Mouse (Mus musculus) midbrain, embryonic 11.5 days (tissue): ENCODE results near the gene Dnase2b. TPM values are rescaled to one million over a fixed set of nuclear protein-coding genes. Genes with fewer than 3 reads are reported as not detected.

Experiments
- ATAC-seq: fragments of 200-750 bp; cut with Nextera tagmentation; 2 replicates; pipeline ENCODE4 v1.8.0; 2017; ENCODE audit warnings: moderate TSS enrichment, moderate library complexity; ENCODE audit not compliant: low FRiP score
- DNase-seq: peaks from one replicate; pipeline ENCODE4 v3.0.0; 2015; ENCODE audit warnings: low spot score; ENCODE audit errors: missing footprints
- H3K27ac ChIP-seq: fragments of 300-500 bp; sonication (generic); 2 replicates; pipeline ENCODE4 v1.5.1; 2014; ENCODE audit warnings: low read depth, low read length
- H3K27me3 ChIP-seq: fragments of 300-500 bp; sonication (generic); 2 replicates; pipeline ENCODE4 v1.6.1; 2014; ENCODE audit warnings: mild to moderate bottlenecking, low read length, moderate library complexity, mixed read lengths; ENCODE audit not compliant: control insufficient read depth, insufficient read depth
- H3K36me3 ChIP-seq: fragments of 300-500 bp; sonication (generic); 2 replicates; pipeline ENCODE4 v1.6.1; 2014; ENCODE audit warnings: mild to moderate bottlenecking, low read length, moderate library complexity, mixed read lengths; ENCODE audit not compliant: control insufficient read depth, insufficient read depth
- H3K4me1 ChIP-seq: fragments of 300-500 bp; sonication (generic); 2 replicates; pipeline ENCODE4 v1.6.1; 2014; ENCODE audit warnings: low read length; ENCODE audit not compliant: control insufficient read depth, insufficient read depth
- H3K4me2 ChIP-seq: fragments of 300-500 bp; sonication (generic); 2 replicates; pipeline ENCODE4 v1.6.1; 2014; ENCODE audit warnings: mild to moderate bottlenecking, moderate library complexity
- H3K4me3 ChIP-seq: fragments of 300-500 bp; sonication (generic); 2 replicates; pipeline ENCODE4 v1.5.1; 2014; ENCODE audit warnings: low read depth, low read length
- H3K9ac ChIP-seq: fragments of 300-500 bp; sonication (generic); 2 replicates; pipeline ENCODE4 v1.6.1; 2014; ENCODE audit warnings: low read length
- H3K9me3 ChIP-seq: fragments of 300-500 bp; sonication (generic); 2 replicates; pipeline ENCODE4 v1.6.1; 2016; ENCODE audit warnings: low read length; ENCODE audit not compliant: control insufficient read depth
- WGBS: fragments of 180-500 bp; shearing (Covaris S2); extraction: QIAGEN DNeasy Blood & Tissue Kit; methylation state at CpG from one replicate; pipeline ENCODE4 v1.1.7; 2014; 5-methylcytosine and 5-hydroxymethylcytosine counted together
- polyA plus RNA-seq: library from polyadenylated mRNA; unstranded; fragments of >200 nt; fragmentation: Nextera tagmentation; extraction: Ambion mirVana; gene quantifications from 2 replicates; pipeline ENCODE4 v1.2.1, GENCODE M21; 2014

The Dnase2b gene
- polyA plus RNA-seq, 1 experiment from 2014 or later: not detected

DNA sequence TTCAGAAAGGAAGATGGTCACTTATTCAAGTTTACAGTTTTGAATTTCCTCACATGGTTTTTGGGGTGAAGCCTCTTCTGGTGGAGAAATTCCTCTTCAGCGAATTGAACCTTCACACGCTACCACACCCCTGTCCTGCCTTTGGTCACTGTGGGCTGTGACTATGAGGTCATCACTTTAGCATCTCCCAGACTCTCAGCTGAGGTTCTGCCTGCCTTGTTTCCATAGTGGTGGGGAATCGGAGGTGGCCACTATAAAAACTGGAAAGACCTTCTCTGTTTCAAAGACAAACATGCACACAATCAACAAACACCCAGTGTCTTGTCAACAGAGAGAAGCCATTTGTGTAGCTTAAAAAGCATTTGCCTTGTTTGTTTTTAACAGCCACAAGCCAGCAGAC lies 35.8 kb upstream of the Dnase2b start, which contains the start of gene 4930503B20Rik:
4930503B20Rik (minus strand) TSS at position 101 of the 400 bp plus-strand sequence.
- Histone ChIP-seq H3K4me3 (no peak within 1 kb of the TSS), H3K4me1 (no peaks in the 10 kb centered on the region), H3K4me2 (no peak within 1 kb of the TSS), H3K9ac (no peak within 1 kb of the TSS), H3K27ac (no peak within 1 kb of the TSS), H3K27me3 (no peaks in the 10 kb centered on the region), H3K9me3 (no peaks in the 10 kb centered on the region), H3K36me3 (no peaks in the 10 kb centered on the region)
- 90% methylated on average over 3 of the region's 3 CpGs for WGBS
- DNase-seq (no peak), ATAC-seq (no peak)

DNA sequence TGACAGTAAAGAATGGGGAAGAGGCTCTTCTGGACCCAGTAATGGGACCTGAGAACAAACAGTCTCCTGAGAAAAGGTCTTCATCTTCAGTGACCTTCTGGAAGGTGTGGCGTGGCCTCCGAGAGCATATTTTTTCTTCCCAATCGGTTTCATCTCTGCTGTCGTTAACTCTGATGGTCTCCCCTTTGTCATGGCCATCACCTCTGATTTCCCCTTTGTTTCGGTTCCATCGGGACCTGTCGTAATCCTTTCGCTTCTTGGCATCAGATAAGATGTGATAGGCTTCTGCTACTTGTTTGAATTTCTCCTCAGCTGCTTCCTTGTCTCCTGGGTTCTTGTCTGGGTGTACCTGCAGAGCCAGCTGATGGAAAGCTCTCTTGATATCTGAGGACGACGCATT lies 35.3 kb upstream of the Dnase2b start:
- Histone ChIP-seq H3K27me3 (no peaks in the 10 kb centered on the region), H3K9ac (no peak overlapping the region), H3K27ac (no peak overlapping the region), H3K4me2 (no peak overlapping the region), H3K9me3 (no peaks in the 10 kb centered on the region), H3K4me3 (no peak overlapping the region), H3K4me1 (no peaks in the 10 kb centered on the region), H3K36me3 (no peaks in the 10 kb centered on the region)
- WGBS: 93% methylated on average over 10 of the region's 10 CpGs
- ATAC-seq: no peak
- DNase-seq: no peak

GRCm38 (mm10) chr3:146649311-146649894 lies 34.0 kb upstream of the Dnase2b start:
- no peak for DNase-seq
- H3K27me3 ChIP-seq: no peaks in the 10 kb centered on the region
- ATAC-seq: no peak
- H3K27ac ChIP-seq: no peak overlapping the region
- no peak overlapping the region for H3K4me3 ChIP-seq
- H3K9me3 ChIP-seq: no peaks in the 10 kb centered on the region
- H3K4me2 ChIP-seq: no peak overlapping the region
- H3K4me1 ChIP-seq: no peaks in the 10 kb centered on the region
- no peaks in the 10 kb centered on the region for H3K36me3 ChIP-seq
- no peak overlapping the region for H3K9ac ChIP-seq
- 83% methylated on average over 10 of the region's 10 CpGs for WGBS

GRCm38 (mm10) chr3:146641818-146642427 lies 26.5 kb upstream of the Dnase2b start:
- no peak overlapping the region for H3K9ac ChIP-seq
- H3K4me2 ChIP-seq: no peak overlapping the region
- no peaks in the 10 kb centered on the region for H3K4me1 ChIP-seq
- no peak for ATAC-seq
- WGBS: 69% methylated on average over 4 of the region's 4 CpGs
- H3K9me3 ChIP-seq: no peaks in the 10 kb centered on the region
- H3K4me3 ChIP-seq: no peak overlapping the region
- no peaks in the 10 kb centered on the region for H3K27me3 ChIP-seq
- H3K36me3 ChIP-seq: no peaks in the 10 kb centered on the region
- no peak overlapping the region for H3K27ac ChIP-seq
- no peak for DNase-seq

- WGBS: 89% methylated on average over 5 of the region's 5 CpGs
- H3K36me3 ChIP-seq: no peaks in the 10 kb centered on the region
- H3K9me3 ChIP-seq: no peaks in the 10 kb centered on the region
- DNase-seq (no peak), ATAC-seq (no peak)
- H3K4me3 ChIP-seq: no peak overlapping the region
- H3K27ac ChIP-seq: no peak overlapping the region
- no peak overlapping the region for H3K4me2 ChIP-seq
- H3K27me3 ChIP-seq: no peaks in the 10 kb centered on the region
- H3K9ac ChIP-seq: no peak overlapping the region
- H3K4me1 ChIP-seq: no peaks in the 10 kb centered on the region
Observed at GRCm38 (mm10) chr3:146632506-146632905, 17.1 kb upstream of the Dnase2b start.

DNA sequence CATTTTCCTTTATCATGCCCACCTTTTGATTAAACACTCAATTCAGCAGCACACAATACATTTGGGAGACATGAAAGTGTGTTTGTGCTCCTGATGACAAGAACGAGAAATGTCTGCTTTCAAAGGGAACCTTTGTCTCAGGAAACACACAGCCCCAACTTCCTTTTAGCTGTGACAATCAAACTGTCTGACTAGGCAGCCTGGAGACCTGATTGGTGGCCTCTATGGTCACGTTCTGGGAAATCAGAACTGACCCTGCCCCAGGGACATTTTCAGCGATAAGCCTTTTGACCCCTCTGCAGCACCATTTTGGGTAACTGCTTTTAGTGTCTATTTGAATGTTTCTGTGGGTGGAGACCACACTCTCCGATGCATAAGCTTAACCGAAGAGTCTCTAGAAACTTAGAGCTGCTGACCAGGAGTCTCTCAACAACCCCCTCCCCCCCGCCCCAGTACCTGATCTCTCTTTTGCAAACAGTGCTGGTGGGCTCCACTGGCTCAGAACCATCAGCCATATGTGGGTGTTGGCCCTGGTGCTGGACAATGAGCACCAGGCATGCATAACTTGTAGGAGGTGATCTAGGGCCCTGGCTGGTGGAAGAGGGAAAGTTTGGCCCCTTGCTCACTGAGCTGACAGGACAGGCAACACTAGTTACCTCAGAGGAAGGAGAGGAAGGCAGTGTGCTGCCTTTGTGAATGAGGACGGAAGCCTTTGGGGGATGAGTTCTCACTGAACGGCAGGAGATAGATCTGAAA lies 13.0 kb upstream of the Dnase2b start:
- DNase-seq (no peak), ATAC-seq (no peak)
- H3K4me2 ChIP-seq: no peak overlapping the region
- no peak overlapping the region for H3K27ac ChIP-seq
- H3K4me3 ChIP-seq: no peak overlapping the region
- H3K9ac ChIP-seq: no peak overlapping the region
- H3K27me3 ChIP-seq: no peaks in the 10 kb centered on the region
- no peaks in the 10 kb centered on the region for H3K4me1 ChIP-seq
- H3K9me3 ChIP-seq: no peaks in the 10 kb centered on the region
- H3K36me3 ChIP-seq: no peaks in the 10 kb centered on the region
- 71% methylated on average over 8 of the region's 8 CpGs for WGBS

DNA sequence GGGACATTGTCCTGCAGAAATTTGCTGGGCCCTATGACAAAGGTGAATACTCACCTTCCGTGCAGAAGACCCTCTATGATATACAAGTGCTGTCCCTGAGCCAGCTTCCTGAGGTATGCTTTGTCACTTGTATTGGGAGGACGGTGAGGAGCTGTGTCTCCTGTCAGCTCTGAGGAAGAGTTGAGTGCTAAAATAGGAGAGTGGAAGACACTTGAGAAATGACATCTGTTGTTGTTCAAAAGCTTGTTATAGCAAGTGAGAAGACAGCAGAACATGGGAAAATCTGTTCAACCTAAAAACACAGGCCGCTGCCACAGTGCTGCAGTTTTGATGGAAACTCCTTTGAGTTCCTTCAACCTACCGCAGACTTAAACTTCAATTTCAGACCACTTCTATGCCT lies 10.4 kb upstream of the Dnase2b start:
- H3K4me3 ChIP-seq: no peak overlapping the region
- H3K4me1 ChIP-seq: no peaks in the 10 kb centered on the region
- no peak overlapping the region for H3K27ac ChIP-seq
- DNase-seq (no peak), ATAC-seq (no peak)
- no peaks in the 10 kb centered on the region for H3K36me3 ChIP-seq
- H3K9ac ChIP-seq: no peak overlapping the region
- no peak overlapping the region for H3K4me2 ChIP-seq
- 92% methylated on average over 4 of the region's 4 CpGs for WGBS
- no peaks in the 10 kb centered on the region for H3K27me3 ChIP-seq
- no peaks in the 10 kb centered on the region for H3K9me3 ChIP-seq

DNA sequence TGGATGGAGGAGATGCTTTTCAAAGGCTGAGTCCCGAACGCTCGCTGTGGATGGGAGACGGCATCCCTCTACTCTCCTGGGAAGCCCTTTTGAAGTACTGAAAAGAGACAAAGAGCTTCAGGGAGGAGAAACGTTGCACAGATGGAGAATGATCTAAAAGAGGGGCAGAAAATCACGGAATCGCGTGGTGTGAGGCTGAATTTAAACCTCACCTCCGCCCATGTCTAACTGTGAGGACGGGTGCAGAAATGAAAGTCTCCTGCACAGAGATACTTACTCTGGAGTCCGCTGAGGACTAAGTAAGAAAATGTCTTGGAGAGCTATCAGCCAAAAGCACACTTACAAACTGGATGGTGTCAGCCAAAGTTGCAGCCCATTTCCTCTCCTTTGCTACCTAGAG lies 6.6 kb upstream of the Dnase2b start:
- H3K4me1 ChIP-seq: no peaks in the 10 kb centered on the region
- no peak overlapping the region for H3K9ac ChIP-seq
- no peak overlapping the region for H3K4me2 ChIP-seq
- H3K9me3 ChIP-seq: no peaks in the 10 kb centered on the region
- DNase-seq: no peak
- H3K27ac ChIP-seq: no peak overlapping the region
- no peak overlapping the region for H3K4me3 ChIP-seq
- no peaks in the 10 kb centered on the region for H3K27me3 ChIP-seq
- no peaks in the 10 kb centered on the region for H3K36me3 ChIP-seq
- no peak for ATAC-seq
- WGBS: 85% methylated on average over 11 of the region's 11 CpGs

GRCm38 (mm10) chr3:146620555-146621249 lies 5.3 kb upstream of the Dnase2b start:
- H3K27me3 ChIP-seq: no peaks in the 10 kb centered on the region
- ATAC-seq (no peak), DNase-seq (no peak)
- H3K9ac ChIP-seq: no peak overlapping the region
- H3K36me3 ChIP-seq: no peaks in the 10 kb centered on the region
- H3K9me3 ChIP-seq: no peaks in the 10 kb centered on the region
- no peak overlapping the region for H3K4me2 ChIP-seq
- H3K4me1 ChIP-seq: no peaks in the 10 kb centered on the region
- WGBS: 91% methylated on average over 14 of the region's 14 CpGs
- H3K27ac ChIP-seq: no peak overlapping the region
- H3K4me3 ChIP-seq: no peak overlapping the region
